Mouse (Mus musculus): ENCODE data around the gene Arid5b. TPM values are rescaled to one million over a fixed set of nuclear protein-coding genes. Genes with fewer than 3 reads are reported as not detected.
"Not testable (repeated sequence)": the region's sequence is repeated elsewhere in the genome, so short reads cannot be mapped to it uniquely, and the experiment has no call there.

Arid5b gene
- polyA plus RNA-seq, 1 experiment from 2014 or later: 20.3 TPM

DNA sequence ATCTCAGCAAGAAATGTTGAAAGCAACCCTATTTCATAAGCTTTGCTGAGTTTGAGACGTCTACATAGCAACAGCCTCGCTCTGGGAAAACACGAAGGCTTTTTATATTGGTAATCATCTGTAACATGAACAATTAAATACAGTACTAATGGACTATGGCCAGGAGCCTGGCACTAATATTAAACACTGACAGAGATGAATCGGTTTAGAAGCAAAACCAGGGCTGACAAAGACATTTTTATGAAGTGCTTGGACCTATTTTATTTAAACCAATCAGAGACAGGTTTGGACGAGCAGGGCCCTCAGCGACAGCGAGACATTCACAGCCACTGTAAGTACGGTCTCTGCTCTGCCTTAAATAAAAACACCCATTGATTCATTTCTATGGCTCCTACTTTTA is 165.6 kb downstream of the Arid5b start:
- 91% methylated on average over 7 of the region's 8 CpGs for WGBS (ENCODE audit: missing documents)
- no peaks in the 10 kb centered on the region for H3K79me2 ChIP-seq (ENCODE audit: inconsistent target)
- H3K27ac ChIP-seq: no peak overlapping the region
- no peak overlapping the region for H3K4me3 ChIP-seq (ENCODE audit: inconsistent target)
- H3K36me3 ChIP-seq (ENCODE audit: inconsistent target): peaks cover 31% of the 10 kb centered on the region; the same call in 1 of the 2 replicates

DNA sequence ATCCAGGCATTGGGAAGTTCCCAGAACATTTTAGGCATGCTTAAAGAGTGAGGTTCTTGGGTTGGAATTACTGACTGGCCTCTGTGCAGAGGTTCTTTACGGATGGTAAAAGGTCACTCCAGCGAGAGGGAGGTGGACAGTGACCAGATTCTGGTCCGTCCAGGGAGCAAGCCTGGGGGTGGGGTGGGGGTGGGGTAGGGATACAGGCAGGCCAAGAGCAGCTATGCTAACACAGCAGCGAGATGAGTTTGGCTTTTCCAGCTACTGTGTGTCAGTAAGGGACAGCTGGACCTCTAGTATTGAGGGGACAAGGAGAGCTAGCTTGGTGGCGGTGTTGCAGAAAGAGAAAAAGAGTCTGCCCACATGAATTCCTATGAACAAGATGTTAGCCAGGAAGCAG is 167.9 kb downstream of the Arid5b start:
- Histone ChIP-seq H3K79me2 (ENCODE audit: inconsistent target) (no peaks in the 10 kb centered on the region; the same call in 1 of the 2 replicates), H3K27ac (no peak overlapping the region), H3K4me3 (ENCODE audit: inconsistent target) (no peak overlapping the region), H3K36me3 (ENCODE audit: inconsistent target) (peaks cover 20% of the 10 kb centered on the region; the same call in 1 of the 2 replicates)
- 95% methylated on average over 5 of the region's 5 CpGs for WGBS (ENCODE audit: missing documents)

DNA sequence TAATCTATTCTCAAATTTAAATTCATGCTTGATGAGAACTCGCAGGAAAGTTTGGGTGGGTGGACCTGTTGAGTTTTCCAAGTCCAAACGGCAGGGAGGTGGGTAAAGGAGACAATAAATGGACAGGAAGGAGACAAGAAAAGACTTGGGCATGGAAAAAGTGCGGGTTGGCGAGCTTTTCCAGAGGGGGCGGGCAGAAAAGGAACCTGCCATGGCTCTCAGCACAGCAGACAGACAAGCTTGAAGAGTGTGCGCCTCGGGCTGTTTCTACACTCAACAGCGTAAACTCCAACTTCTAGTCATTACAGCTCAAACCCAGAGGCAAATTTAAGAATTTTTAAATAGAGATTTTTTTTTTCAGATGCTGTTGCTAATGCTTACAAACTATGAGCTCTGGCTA is 168.4 kb downstream of the Arid5b start:
- 96% methylated on average over 8 of the region's 8 CpGs for WGBS (ENCODE audit: missing documents)
- Histone ChIP-seq H3K36me3 (ENCODE audit: inconsistent target) (peaks cover 16% of the 10 kb centered on the region; the same call in 1 of the 2 replicates), H3K4me3 (ENCODE audit: inconsistent target) (no peak overlapping the region), H3K79me2 (ENCODE audit: inconsistent target) (no peaks in the 10 kb centered on the region; the same call in 1 of the 2 replicates), H3K27ac (no peak overlapping the region)

- 89% methylated on average over 1 of the region's 1 CpGs for WGBS (ENCODE audit: missing documents)
- H3K79me2 ChIP-seq (ENCODE audit: inconsistent target): peaks cover 1% of the 10 kb centered on the region; the same call in 1 of the 2 replicates
- peaks cover 11% of the 10 kb centered on the region; the same call in 1 of the 2 replicates for H3K36me3 ChIP-seq (ENCODE audit: inconsistent target)
- H3K27ac ChIP-seq: no peak overlapping the region
- H3K4me3 ChIP-seq (ENCODE audit: inconsistent target): no peak overlapping the region
These were observed 168.9 kb downstream of the Arid5b start for GRCm38 (mm10) chr10:68109651-68110050.

- H3K79me2 ChIP-seq (ENCODE audit: inconsistent target): peaks cover 9% of the 10 kb centered on the region; the same call in 1 of the 2 replicates
- H3K27ac ChIP-seq: no peak overlapping the region
- 94% methylated on average over 6 of the region's 6 CpGs for WGBS (ENCODE audit: missing documents)
- peaks cover 4% of the 10 kb centered on the region; the same call in 1 of the 2 replicates for H3K36me3 ChIP-seq (ENCODE audit: inconsistent target)
- H3K4me3 ChIP-seq (ENCODE audit: inconsistent target): no peak overlapping the region
These were observed 170.8 kb downstream of the Arid5b start for GRCm38 (mm10) chr10:68107716-68108115.

- no peak overlapping the region for H3K27ac ChIP-seq
- WGBS (ENCODE audit: missing documents): 93% methylated on average over 9 of the region's 9 CpGs
- H3K79me2 ChIP-seq (ENCODE audit: inconsistent target): peaks cover 9% of the 10 kb centered on the region; the same call in 1 of the 2 replicates
- H3K4me3 ChIP-seq (ENCODE audit: inconsistent target): no peak overlapping the region
- H3K36me3 ChIP-seq (ENCODE audit: inconsistent target): peaks cover 14% of the 10 kb centered on the region
These were observed 172.1 kb downstream of the Arid5b start for GRCm38 (mm10) chr10:68106351-68106950.

DNA sequence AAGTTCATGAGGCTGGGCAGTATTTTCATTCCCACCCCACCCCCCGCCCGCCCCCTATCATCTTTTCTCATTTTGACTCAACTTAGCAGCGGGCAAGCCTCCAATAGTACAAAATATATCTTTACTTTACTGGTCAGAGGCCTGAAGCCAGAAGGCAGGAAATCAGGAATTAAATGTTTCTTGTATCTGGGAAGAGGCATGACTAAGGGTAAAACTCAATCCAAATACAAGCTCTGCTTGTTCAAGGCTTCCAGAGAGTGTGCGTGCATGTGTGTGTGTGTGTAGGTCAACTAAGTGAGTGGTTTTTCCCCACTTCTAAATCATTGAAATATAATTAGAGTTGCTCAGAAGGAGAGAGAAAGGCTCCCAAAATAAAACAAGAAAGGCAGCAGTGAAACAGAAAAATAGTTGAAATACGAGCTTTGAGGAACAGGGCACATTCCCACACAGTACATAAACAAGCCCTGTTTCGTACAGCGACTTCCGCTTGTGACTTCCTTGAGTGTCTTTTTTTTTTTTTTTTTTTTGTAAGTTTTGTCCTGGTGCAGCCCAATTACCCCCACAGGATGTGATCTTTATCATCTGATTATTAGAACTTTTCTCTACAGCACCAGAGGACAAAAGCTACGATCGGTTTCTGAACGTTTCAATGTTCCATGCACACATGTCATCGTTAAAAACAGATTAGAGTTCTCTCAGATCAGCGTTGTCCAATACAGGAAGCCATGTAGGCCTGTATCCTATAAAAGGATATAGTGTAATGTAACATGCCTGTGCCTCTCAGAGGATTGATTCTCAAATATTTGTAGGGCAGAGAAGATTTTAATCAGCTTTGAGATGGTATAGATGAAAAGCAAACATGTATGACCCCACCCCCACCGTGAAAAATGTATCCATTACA is 173.4 kb downstream of the Arid5b start:
- H3K4me3 ChIP-seq (ENCODE audit: inconsistent target): no peak overlapping the region
- 29% methylated on average over 14 of the region's 14 CpGs for WGBS (ENCODE audit: missing documents)
- peak overlapping the region; percentile 54 for H3K27ac ChIP-seq
- peaks cover 9% of the 10 kb centered on the region; the same call in 1 of the 2 replicates for H3K79me2 ChIP-seq (ENCODE audit: inconsistent target)
- peaks cover 27% of the 10 kb centered on the region for H3K36me3 ChIP-seq (ENCODE audit: inconsistent target)

DNA sequence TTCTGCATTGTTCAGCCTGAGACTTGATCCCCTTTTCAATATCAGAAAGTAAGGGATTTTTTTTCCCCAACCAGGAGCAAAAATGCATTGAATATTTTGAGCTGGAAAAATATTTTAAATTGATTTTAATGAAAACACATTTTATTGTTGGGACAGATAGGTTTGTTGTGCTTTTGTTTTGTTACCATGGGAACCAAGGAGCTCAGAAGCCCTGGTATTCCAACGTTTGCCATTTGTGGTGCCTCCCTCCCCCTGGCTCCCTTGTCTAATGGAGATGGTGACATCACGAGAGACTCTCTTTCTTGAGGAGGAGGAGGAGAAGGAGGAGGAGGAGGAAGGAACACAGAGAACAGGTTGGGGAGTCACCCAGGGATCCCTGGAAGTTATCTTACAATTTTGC is 174.1 kb downstream of the Arid5b start:
- Histone ChIP-seq H3K79me2 (ENCODE audit: inconsistent target) (peaks cover 9% of the 10 kb centered on the region; the same call in 1 of the 2 replicates), H3K36me3 (ENCODE audit: inconsistent target) (peaks cover 33% of the 10 kb centered on the region), H3K27ac (peak overlapping the region; percentile 54), H3K4me3 (ENCODE audit: inconsistent target) (no peak overlapping the region)
- WGBS (ENCODE audit: missing documents): 45% methylated on average over 2 of the region's 2 CpGs

DNA sequence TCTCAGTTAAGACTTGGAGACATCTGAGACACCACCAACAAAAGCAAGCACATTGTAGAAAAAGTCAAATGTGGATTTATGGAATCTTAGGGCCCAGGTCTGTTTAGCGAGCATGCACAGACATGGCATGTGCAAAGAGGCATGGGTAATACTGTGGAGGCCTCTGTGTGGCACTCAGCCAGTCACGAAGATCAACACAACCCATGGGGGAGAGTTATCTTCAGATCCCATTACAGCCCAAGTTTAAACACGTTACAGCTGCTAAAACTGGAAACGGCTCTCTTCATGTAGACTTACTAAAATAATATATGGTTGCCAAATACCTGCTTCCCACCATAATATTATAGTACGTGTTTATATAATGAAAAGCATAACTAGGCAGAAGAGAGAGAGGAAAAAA is 174.6 kb downstream of the Arid5b start:
- Histone ChIP-seq H3K36me3 (ENCODE audit: inconsistent target) (peaks cover 34% of the 10 kb centered on the region), H3K27ac (no peak overlapping the region), H3K4me3 (ENCODE audit: inconsistent target) (no peak overlapping the region), H3K79me2 (ENCODE audit: inconsistent target) (peaks cover 9% of the 10 kb centered on the region; the same call in 1 of the 2 replicates)
- 97% methylated on average over 4 of the region's 5 CpGs for WGBS (ENCODE audit: missing documents)

DNA sequence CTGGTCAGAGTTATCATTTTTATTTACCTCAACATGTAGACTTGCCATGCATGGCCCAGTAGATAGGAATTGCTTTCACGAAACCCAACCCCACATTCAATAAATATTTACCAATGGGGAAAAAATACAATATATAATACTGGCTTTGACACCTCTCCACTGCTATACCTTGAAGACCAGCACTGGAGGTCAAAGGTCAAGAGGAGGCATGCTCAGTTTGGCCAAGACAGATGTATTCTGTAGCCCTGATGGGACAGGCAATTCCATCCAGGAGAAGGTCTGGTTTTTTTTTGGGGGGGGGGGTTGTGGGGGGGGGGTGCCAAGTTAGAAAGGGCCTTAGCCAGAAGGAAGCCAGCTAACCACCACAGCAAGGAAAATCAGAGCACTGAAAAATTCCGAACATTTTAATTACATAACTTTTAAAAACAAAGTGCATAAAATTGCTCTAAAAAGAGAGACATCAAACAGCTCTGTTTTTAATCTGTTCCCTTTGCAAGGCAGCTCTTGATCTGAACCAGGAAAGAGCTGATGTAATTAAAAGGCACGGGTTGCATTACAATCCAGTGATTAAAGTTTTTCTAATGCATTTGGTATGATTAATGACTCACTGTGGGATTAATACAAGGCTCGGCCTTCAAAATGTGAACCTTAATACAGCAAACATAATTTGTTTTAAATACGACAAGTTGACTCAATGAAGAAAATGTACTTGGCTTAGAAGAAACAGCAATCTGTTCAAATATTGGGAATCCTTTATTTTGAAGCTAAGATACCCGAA is 175.3 kb downstream of the Arid5b start:
- H3K4me3 ChIP-seq (ENCODE audit: inconsistent target): no peak overlapping the region
- H3K36me3 ChIP-seq (ENCODE audit: inconsistent target): peaks cover 40% of the 10 kb centered on the region
- 93% methylated on average over 6 of the region's 6 CpGs for WGBS (ENCODE audit: missing documents)
- H3K27ac ChIP-seq: no peak overlapping the region
- H3K79me2 ChIP-seq (ENCODE audit: inconsistent target): peaks cover 9% of the 10 kb centered on the region; the same call in 1 of the 2 replicates

DNA sequence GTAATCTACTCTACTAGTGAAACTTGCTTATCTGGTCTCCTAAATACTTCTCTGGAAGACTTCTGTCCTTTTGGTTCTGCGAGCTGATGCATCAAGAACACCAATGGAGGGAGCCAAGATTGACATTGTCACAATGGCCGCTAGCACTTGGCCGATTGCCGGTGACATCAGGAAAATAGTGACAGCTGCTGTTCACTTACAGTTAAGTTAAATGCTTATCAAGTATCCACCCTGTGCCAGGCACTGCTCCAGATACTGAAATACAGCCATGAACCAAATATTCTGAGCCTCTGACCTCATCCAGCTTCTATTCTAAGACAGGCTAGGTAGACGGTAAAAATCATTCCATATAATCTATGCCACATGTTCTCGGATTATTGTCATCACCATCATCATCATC is 176.0 kb downstream of the Arid5b start:
- peaks cover 9% of the 10 kb centered on the region; the same call in 1 of the 2 replicates for H3K79me2 ChIP-seq (ENCODE audit: inconsistent target)
- WGBS (ENCODE audit: missing documents): 95% methylated on average over 6 of the region's 6 CpGs
- no peak overlapping the region for H3K4me3 ChIP-seq (ENCODE audit: inconsistent target)
- H3K27ac ChIP-seq: no peak overlapping the region
- H3K36me3 ChIP-seq (ENCODE audit: inconsistent target): peaks cover 47% of the 10 kb centered on the region

- H3K79me2 ChIP-seq (ENCODE audit: inconsistent target): peaks cover 9% of the 10 kb centered on the region; the same call in 1 of the 2 replicates
- WGBS (ENCODE audit: missing documents): 94% methylated on average over 4 of the region's 4 CpGs
- H3K36me3 ChIP-seq (ENCODE audit: inconsistent target): peaks cover 60% of the 10 kb centered on the region
- no peak overlapping the region for H3K27ac ChIP-seq
- no peak overlapping the region for H3K4me3 ChIP-seq (ENCODE audit: inconsistent target)
These were observed 177.3 kb downstream of the Arid5b start for GRCm38 (mm10) chr10:68101251-68101650.

- WGBS (ENCODE audit: missing documents): 98% methylated on average over 8 of the region's 8 CpGs
- Histone ChIP-seq H3K27ac (no peak overlapping the region), H3K36me3 (ENCODE audit: inconsistent target) (peaks cover 67% of the 10 kb centered on the region), H3K4me3 (ENCODE audit: inconsistent target) (no peak overlapping the region), H3K79me2 (ENCODE audit: inconsistent target) (peaks cover 9% of the 10 kb centered on the region; the same call in 1 of the 2 replicates)
These were observed 178.0 kb downstream of the Arid5b start for GRCm38 (mm10) chr10:68100506-68100905.

GRCm38 (mm10) chr10:68099801-68100200 is 178.7 kb downstream of the Arid5b start:
- H3K79me2 ChIP-seq (ENCODE audit: inconsistent target); H3K27ac ChIP-seq; H3K4me3 ChIP-seq (ENCODE audit: inconsistent target): not testable (repeated sequence)
- WGBS (ENCODE audit: missing documents): 93% methylated on average over 6 of the region's 7 CpGs
- H3K36me3 ChIP-seq (ENCODE audit: inconsistent target): peaks cover 74% of the 10 kb centered on the region

Data from macrophage (primary cell).